Mouse (Mus musculus) liver, postnatal 0 days (tissue): Measurements from ENCODE around the gene Flad1. TPM values are rescaled to one million over a fixed set of nuclear protein-coding genes. Genes with fewer than 3 reads are reported as not detected.

Source experiments
- ATAC-seq: fragments of 200-750 bp; cut with Nextera tagmentation; 2 replicates; pipeline ENCODE4 v1.8.0; 2017; ENCODE audit warnings: mild to moderate bottlenecking, moderate library complexity
- DNase-seq: peaks from one replicate; pipeline ENCODE4 v3.0.0-alpha.2; 2016
- H3K27ac ChIP-seq: fragments of 300-500 bp; sonication (generic); 2 replicates; pipeline ENCODE4 v1.5.1; 2014; ENCODE audit warnings: antibody characterized with exemption, moderate library complexity, mild to moderate bottlenecking, low read depth
- H3K27me3 ChIP-seq: fragments of 300-500 bp; sonication (generic); 2 replicates; pipeline ENCODE4 v1.6.1; 2014; ENCODE audit warnings: low read length, control low read depth, mixed read lengths; ENCODE audit not compliant: insufficient read depth
- H3K36me3 ChIP-seq: fragments of 300-500 bp; sonication (generic); replicated peaks from 2 replicates; pipeline ENCODE4 v1.6.1; 2014; ENCODE audit warnings: mild to moderate bottlenecking, control low read depth, low read length, moderate library complexity, mixed read lengths; ENCODE audit not compliant: insufficient read depth
- H3K4me1 ChIP-seq: fragments of 300-500 bp; sonication (generic); 2 replicates; pipeline ENCODE4 v1.6.1; 2014; ENCODE audit warnings: antibody characterized with exemption, mild to moderate bottlenecking, control low read depth; ENCODE audit not compliant: insufficient read depth
- H3K4me2 ChIP-seq: fragments of 300-500 bp; sonication (generic); 2 replicates; pipeline ENCODE4 v1.6.1; 2014; ENCODE audit warnings: low read depth, mild to moderate bottlenecking, low read length, moderate library complexity, mixed read lengths
- H3K4me3 ChIP-seq: fragments of 300-500 bp; sonication (generic); 2 replicates; pipeline ENCODE4 v1.5.1; 2014; ENCODE audit warnings: low read depth, low read length
- H3K9ac ChIP-seq: fragments of 300-500 bp; sonication (generic); replicated peaks from 2 replicates; pipeline ENCODE4 v1.6.1; 2014; ENCODE audit warnings: mild to moderate bottlenecking, moderate library complexity
- H3K9me3 ChIP-seq: fragments of 300-500 bp; sonication (generic); 2 replicates; pipeline ENCODE4 v1.6.1; 2016; ENCODE audit warnings: mild to moderate bottlenecking, control low read depth, low read length, mixed read lengths
- CTCF ChIP-seq: sonication (generic); IDR thresholded peaks from 2 replicates; pipeline ENCODE4 v1.5.1; 2016; ENCODE audit warnings: antibody characterized with exemption, low read depth
- EP300 ChIP-seq: IDR thresholded peaks from 2 replicates; pipeline ENCODE4 v1.6.1; 2016; ENCODE audit warnings: antibody characterized with exemption, low read depth, mild to moderate bottlenecking
- WGBS: fragments of 180-500 bp; shearing (Covaris S2); extraction: QIAGEN DNeasy Blood & Tissue Kit; methylation state at CpG from one replicate; pipeline ENCODE4 v1.1.7; 2014; ENCODE audit not compliant: insufficient replicate concordance; 5-methylcytosine and 5-hydroxymethylcytosine counted together
- polyA plus RNA-seq: library from polyadenylated mRNA; unstranded; fragments of >200 nt; fragmentation: Nextera tagmentation; extraction: Ambion mirVana; gene quantifications from 2 replicates; pipeline ENCODE4 v1.2.1, GENCODE M21; 2015

The Flad1 gene
- polyA plus RNA-seq, 1 experiment from 2014 or later = 18.8 TPM

GRCm38 (mm10) chr3:89359630-89360029, 52.0 kb downstream of the Flad1 start:
- DNase-seq (no peak), ATAC-seq (no peak)
- Histone ChIP-seq H3K4me2 (no peak overlapping the region), H3K36me3 (no peaks in the 10 kb centered on the region), H3K9me3 (no peaks in the 10 kb centered on the region), H3K4me1 (no peaks in the 10 kb centered on the region), H3K9ac (no peak overlapping the region), H3K27me3 (no peaks in the 10 kb centered on the region), H3K4me3 (no peak overlapping the region), H3K27ac (no peak overlapping the region)
- TF ChIP-seq CTCF = no peak
- TF ChIP-seq EP300 = no peak
- 73% methylated on average over 6 of the region's 6 CpGs for WGBS

- no peaks in the 10 kb centered on the region for H3K36me3 ChIP-seq
- no peaks in the 10 kb centered on the region for H3K4me1 ChIP-seq
- no peak overlapping the region for H3K4me3 ChIP-seq
- no peak for ATAC-seq
- H3K4me2 ChIP-seq = no peak overlapping the region
- H3K9me3 ChIP-seq = no peaks in the 10 kb centered on the region
- 55% methylated on average over 9 of the region's 9 CpGs for WGBS
- no peak for DNase-seq
- no peak overlapping the region for H3K27ac ChIP-seq
- TF ChIP-seq EP300 (no peak), CTCF (no peak)
- H3K27me3 ChIP-seq = peaks cover 5% of the 10 kb centered on the region; the same call in 1 of the 2 replicates
- H3K9ac ChIP-seq = no peak overlapping the region
These were observed 55.6 kb downstream of the Flad1 start for GRCm38 (mm10) chr3:89356029-89356428.

- ATAC-seq = 0 out of 2 replicates have a peak, but pooled peaks have one; percentile 1
- no peaks in the 10 kb centered on the region for H3K9me3 ChIP-seq
- DNase-seq = no peak
- peaks cover 9% of the 10 kb centered on the region; the same call in 1 of the 2 replicates for H3K27me3 ChIP-seq
- H3K27ac ChIP-seq = no peak overlapping the region
- H3K4me3 ChIP-seq = no peak overlapping the region
- H3K9ac ChIP-seq = no peak overlapping the region
- TF ChIP-seq CTCF (no peak), EP300 (no peak)
- no peaks in the 10 kb centered on the region for H3K4me1 ChIP-seq
- WGBS = 60% methylated on average over 6 of the region's 6 CpGs
- H3K36me3 ChIP-seq = no peaks in the 10 kb centered on the region
- no peak overlapping the region for H3K4me2 ChIP-seq
These were observed 56.2 kb downstream of the Flad1 start for GRCm38 (mm10) chr3:89355512-89355902.

- H3K4me1 ChIP-seq = peaks cover 4% of the 10 kb centered on the region
- H3K36me3 ChIP-seq = no peaks in the 10 kb centered on the region
- H3K4me3 ChIP-seq = no peak overlapping the region
- H3K27ac ChIP-seq = no peak overlapping the region
- no peaks in the 10 kb centered on the region for H3K9me3 ChIP-seq
- H3K4me2 ChIP-seq = no peak overlapping the region
- peak; percentile 73 for ATAC-seq
- no peak overlapping the region for H3K9ac ChIP-seq
- peaks cover 14% of the 10 kb centered on the region; the same call in 1 of the 2 replicates for H3K27me3 ChIP-seq
- 19% methylated on average over 5 of the region's 5 CpGs for WGBS
- peak; percentile 87 for DNase-seq
- TF ChIP-seq EP300 (no peak), CTCF (peak; percentile 90)
These were observed 56.7 kb downstream of the Flad1 start for GRCm38 (mm10) chr3:89354816-89355511.

GRCm38 (mm10) chr3:89351271-89351670, 60.4 kb downstream of the Flad1 start:
- 67% methylated on average over 5 of the region's 5 CpGs for WGBS
- Histone ChIP-seq H3K4me1 (peaks cover 14% of the 10 kb centered on the region), H3K4me3 (no peak overlapping the region), H3K36me3 (no peaks in the 10 kb centered on the region), H3K9me3 (no peaks in the 10 kb centered on the region), H3K4me2 (no peak overlapping the region), H3K27ac (no peak overlapping the region), H3K27me3 (peaks cover 28% of the 10 kb centered on the region), H3K9ac (no peak overlapping the region)
- ATAC-seq = no peak
- TF ChIP-seq EP300 (no peak), CTCF (no peak)
- DNase-seq = no peak

Other genes with a start within 250 kb of the Flad1 start
- 5.0 and 5.7 TPM in 2 replicates for gene Clk2, start 247.1 kb downstream of the Flad1 start, polyA plus RNA-seq
- gene Scamp3, start 234.4 kb downstream of the Flad1 start, polyA plus RNA-seq = 50.1 and 52.2 TPM in 2 replicates
- gene Fam189b, start 228.7 kb downstream of the Flad1 start, polyA plus RNA-seq = 1.4 and 2.1 TPM in 2 replicates
- gene Gba, start 208.9 kb downstream of the Flad1 start, polyA plus RNA-seq = 25.8 and 26.3 TPM in 2 replicates
- 1.3 and 1.8 TPM in 2 replicates for gene Thbs3, start 196.7 kb downstream of the Flad1 start, polyA plus RNA-seq
- 105 and 111 TPM in 2 replicates for gene Mtx1, start 184.8 kb downstream of the Flad1 start, polyA plus RNA-seq
- 0.40 and 0.56 TPM in 2 replicates for gene Muc1, start 182.8 kb downstream of the Flad1 start, polyA plus RNA-seq
- gene Krtcap2, start 165.9 kb downstream of the Flad1 start, polyA plus RNA-seq = 141 TPM in 2 replicates
- 0.06 and 0.21 TPM in 2 replicates for gene Trim46, start 165.6 kb downstream of the Flad1 start, polyA plus RNA-seq
- gene Dpm3, start 152.5 kb downstream of the Flad1 start, polyA plus RNA-seq = 63.2 and 73.2 TPM in 2 replicates
- 18.3 and 19.6 TPM in 2 replicates for gene Slc50a1, start 141.3 kb downstream of the Flad1 start, polyA plus RNA-seq
- 22.1 and 27.8 TPM in 2 replicates for gene Efna1, start 130.7 kb downstream of the Flad1 start, polyA plus RNA-seq
- not detected in 2 replicates for gene Efna3, start 88.9 kb downstream of the Flad1 start, polyA plus RNA-seq
- 0.36 and 0.56 TPM in 2 replicates for gene Efna4, start 73.8 kb downstream of the Flad1 start, polyA plus RNA-seq
- gene Adam15, start 61.9 kb downstream of the Flad1 start, polyA plus RNA-seq = 9.1 and 9.2 TPM in 2 replicates
- 0.05 TPM in 1 of 2 replicates, not detected in the other for gene Dcst2, start 49.9 kb downstream of the Flad1 start, polyA plus RNA-seq
- 0.13 and 0.15 TPM in 2 replicates for gene Dcst1, start 46.6 kb downstream of the Flad1 start, polyA plus RNA-seq
- gene Zbtb7b, start 17.1 kb downstream of the Flad1 start, polyA plus RNA-seq = 4.1 and 4.7 TPM in 2 replicates
- gene Lenep, start 9.1 kb downstream of the Flad1 start, polyA plus RNA-seq = not detected in 2 replicates
- 130 and 141 TPM in 2 replicates for gene Cks1b, start 6.5 kb upstream of the Flad1 start, polyA plus RNA-seq
- 23.8 and 24.7 TPM in 2 replicates for gene Shc1, start 6.6 kb upstream of the Flad1 start, polyA plus RNA-seq
- 5.9 and 6.9 TPM in 2 replicates for gene Pygo2, start 18.3 kb upstream of the Flad1 start, polyA plus RNA-seq
- gene Pbxip1, start 24.8 kb upstream of the Flad1 start, polyA plus RNA-seq = 9.4 and 9.8 TPM in 2 replicates
- 13.4 and 13.8 TPM in 2 replicates for gene Pmvk, start 42.7 kb upstream of the Flad1 start, polyA plus RNA-seq
- 0.04 TPM in 2 replicates for gene Kcnn3, start 108.3 kb upstream of the Flad1 start, polyA plus RNA-seq